Mouse (Mus musculus) adrenal gland, adult 8-10 months (tissue): ENCODE measurements at regions not wholly inside any gene's neighbourhood (a gene's known extent, or its start where the extent isn't known, plus 50 kb on each side); places are given as distances from the start of the nearest gene placed in this dataset.

Experiments used
- DNase-seq: peaks from one replicate; pipeline ENCODE4 v3.0.0; 2022

DNA sequence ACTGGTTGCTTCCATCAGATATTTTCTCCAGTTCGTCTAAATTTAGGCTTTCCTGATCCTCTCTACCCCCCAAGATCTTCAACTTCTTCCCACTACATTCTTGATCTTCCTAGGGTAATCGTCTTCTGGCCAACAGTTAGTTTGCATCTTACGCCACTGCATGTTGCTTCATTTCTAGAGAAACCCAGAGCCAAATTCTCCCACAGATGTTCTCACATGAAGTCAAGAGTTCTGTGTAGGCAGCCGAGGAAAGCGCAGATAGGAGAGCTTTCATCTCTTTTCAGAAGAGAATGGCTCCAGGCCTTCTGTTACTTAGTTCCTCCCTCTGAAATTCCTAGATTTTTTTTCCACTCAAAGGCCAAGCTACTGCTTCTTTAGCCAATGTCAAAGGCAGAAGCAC lies 179.9 kb downstream of the Fgf10 start:
- no peak for DNase-seq

DNA sequence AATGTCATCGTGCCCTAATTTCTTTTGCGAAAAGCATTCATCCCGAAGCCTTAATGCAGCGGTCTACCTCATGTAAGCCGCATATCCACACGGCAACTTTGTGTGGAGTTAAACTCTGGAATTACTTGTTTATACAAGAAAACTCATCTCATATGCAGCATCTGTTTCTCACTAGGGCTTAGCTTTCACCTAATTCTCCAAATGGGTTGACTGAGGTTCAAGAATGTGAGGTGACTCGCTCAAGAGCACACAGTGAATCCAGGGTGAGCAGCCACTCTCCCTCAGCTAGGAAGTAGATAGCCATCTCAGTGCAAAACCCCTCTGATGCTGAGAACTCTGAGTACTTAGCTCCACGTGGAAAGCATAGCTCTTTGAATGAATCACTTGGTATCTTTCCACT lies 181.1 kb downstream of the Fgf10 start:
- DNase-seq = no peak

DNA sequence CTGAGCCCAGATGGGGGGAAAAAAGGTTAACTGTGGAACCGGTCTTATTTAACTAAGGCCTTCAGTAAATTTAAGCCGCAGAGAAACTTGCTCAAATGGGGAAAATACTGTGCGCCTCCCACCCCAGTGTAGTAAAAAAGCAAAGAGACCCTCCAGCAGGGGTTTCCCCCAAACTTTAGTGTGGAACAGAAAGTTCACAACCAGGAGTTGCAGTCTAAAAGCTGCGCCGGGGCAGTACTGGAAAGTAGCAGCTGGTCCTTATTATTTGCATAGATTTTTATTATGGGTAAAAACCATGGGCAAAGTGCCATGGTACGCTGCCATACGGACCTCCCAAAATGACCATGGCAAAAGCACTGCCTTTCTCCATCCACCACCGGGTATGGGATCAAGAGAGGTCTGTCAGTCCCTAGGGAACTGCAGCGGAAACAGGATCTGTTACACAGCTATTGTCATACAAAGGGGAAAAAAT lies 216.8 kb downstream of the Fgf10 start:
- DNase-seq = no peak

DNA sequence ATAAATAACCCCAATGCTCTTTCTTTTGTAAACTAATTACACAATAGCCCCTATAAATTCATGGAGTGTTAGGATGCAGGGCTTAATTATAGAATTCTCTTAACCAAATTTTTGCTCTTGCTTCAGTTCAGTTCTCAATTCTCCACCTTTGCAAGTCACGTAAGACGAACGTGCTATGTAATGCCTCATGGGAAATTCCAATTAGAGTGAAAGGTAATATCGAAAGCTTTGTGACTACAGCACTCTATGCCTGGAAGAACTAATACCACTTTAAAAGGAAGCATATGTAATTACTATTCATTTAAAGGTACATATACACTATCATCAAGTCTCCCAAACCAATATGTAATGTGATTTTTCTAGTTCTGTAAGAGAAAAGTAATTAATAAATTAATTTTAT lies 225.5 kb downstream of the Fgf10 start:
- no peak for DNase-seq

DNA sequence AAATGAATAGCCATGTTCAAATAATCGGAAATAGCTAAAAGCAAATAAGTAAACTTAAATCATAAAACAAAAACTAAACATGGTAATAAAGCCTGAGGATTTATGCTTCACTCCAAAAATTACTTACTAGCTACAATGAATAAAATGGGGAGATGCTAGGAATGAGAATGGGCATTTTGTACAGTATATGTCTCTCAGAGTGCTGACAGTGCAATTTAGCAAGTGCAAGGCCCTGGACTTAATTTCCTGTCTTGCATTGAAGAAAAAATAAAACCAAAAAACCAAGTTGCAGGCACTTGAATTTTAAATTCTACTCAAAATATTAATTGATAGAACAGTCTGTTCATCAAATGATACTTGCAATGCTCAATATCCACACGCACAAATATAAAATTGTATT lies 232.4 kb downstream of the Fgf10 start:
- no peak for DNase-seq

DNA sequence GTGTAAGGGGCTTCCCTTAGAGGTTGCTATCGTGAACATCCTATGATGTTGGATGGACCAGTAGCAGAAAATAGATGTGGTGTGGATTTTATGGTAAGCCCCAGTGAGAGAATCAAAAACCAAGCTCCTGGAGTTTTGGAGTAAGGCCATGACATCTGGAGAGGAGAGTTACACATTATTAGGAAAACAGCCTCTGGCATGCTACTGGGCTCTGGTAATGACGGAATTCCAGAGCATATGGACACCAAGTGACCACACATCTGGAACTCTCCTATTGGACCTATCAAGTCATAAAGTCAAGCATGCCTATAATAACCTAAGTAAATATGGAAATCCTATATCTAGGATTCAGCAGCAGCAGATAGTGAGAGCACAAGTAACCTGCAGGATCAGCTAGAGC lies 240.8 kb downstream of the Fgf10 start:
- DNase-seq = no peak

DNA sequence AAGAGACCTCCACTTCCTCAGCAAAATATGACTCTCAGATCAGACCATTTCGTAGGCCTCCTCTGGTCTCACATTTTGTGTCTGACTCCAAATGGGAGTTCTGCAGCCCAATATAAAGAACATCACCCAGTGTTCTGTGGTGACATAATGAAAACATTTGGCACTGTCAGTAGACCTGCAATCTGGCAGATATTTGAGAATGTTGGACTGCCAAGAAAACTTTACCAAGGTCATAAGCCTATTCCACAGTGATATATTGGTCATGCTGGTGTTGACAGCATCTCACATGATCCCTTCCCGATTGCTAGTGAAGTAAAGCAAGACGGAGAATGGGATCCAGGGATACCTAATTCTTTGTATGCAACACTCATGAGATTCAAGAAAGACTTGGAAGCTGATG lies 271.2 kb downstream of the Fgf10 start:
- no peak for DNase-seq

DNA sequence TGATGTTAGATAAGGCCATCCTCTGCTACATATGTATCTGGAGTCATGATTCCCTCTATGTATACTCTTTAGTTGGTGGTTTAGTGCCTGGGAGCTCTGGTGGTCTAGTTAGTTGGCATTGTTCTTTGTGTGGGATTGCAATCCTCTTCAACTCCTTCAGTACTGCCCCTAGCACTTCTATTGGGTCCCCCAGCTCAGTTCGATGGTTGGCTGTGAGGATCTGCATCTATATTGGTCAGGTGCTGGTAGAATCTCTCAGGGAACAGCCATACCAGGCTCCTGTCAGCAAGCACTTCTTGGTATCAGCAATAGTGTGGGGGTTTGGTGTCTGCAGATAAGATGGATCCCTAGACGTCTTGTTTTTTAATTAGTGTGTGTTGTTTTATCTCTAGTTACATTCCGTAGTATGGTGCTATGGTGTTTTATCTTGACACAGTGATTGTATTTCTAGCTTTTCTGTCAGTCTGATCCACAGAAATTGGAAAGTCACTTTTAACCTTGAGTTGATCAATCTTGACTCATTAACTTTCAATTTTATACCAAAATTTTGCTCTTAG lies 296.6 kb downstream of the Fgf10 start:
- no peak for DNase-seq

DNA sequence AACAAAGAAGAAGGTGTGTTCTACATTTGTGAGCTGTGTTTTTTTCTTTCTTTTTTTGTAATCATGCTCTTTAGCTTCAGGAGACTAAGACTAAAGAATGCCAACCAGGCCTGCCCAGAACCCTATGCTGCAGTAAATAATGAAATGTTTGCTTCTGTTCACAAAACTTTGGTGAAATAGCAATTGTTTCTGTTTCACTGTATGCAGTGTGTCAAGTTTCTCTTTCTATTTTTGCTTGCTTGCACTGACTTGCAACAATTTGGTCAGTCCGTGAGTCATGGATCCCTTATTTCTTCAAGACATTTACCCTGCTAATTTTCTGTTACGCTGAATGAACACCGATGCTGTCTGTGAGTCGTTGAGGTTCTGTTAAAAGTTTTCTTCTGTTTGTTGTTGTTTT lies 298.1 kb downstream of the Fgf10 start:
- no peak for DNase-seq

DNA sequence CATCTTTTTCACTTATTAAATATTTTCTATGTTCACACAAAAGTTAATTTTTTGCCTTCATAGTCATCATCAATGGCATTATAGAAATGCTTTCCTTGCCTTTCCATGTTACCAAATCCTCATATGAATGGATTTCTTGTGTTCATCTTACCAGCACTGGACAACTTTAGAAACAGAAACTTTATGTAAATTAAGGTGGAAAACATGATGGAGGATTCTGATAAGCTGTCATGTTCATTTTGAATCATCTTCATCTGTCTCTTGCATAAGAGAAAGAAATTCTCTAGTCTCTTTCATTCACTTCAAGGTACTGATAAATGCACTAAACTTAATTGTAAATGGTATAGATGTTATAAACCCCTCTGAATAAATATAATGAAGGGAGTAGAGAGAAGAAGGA lies 305.4 kb downstream of the Fgf10 start:
- no peak for DNase-seq

DNA sequence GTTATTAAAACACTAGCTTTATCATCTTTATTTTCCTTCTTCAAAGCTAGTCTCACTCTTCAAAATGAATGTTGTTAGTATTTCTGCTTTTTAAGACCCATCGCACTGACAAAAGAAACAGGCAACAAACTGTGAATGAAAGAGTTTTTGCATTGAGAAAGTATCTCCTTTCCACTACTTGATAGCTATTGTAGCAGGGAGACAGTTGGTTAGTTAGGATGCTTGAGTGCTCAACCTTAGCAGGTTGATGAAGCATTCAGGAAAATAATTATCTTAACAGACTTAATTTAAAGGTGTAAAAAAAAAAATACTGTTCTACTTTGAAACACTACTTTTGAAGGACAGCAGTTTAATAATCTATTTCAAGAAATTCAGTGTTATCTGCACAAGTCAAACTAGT lies 305.9 kb downstream of the Fgf10 start:
- DNase-seq = no peak

DNA sequence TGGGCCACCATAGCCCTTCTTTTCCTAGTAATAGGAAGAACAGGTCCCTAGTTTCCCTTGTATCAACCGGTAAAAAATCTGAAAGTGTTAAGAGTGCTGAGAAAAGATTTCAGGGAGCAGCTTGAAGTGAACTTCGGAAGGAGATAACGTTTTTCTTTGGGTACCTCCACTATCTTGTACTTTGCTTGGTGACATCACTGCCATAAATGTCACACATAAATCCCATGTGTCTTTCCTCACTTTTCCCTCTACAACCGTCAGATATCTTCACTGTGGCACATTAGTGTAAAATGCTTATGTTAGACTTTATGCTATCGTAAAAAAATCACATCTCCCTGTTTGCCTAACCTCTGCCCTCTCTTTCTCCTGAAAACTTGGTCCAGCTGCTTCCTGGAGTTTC lies 309.9 kb downstream of the Fgf10 start:
- DNase-seq = no peak

DNA sequence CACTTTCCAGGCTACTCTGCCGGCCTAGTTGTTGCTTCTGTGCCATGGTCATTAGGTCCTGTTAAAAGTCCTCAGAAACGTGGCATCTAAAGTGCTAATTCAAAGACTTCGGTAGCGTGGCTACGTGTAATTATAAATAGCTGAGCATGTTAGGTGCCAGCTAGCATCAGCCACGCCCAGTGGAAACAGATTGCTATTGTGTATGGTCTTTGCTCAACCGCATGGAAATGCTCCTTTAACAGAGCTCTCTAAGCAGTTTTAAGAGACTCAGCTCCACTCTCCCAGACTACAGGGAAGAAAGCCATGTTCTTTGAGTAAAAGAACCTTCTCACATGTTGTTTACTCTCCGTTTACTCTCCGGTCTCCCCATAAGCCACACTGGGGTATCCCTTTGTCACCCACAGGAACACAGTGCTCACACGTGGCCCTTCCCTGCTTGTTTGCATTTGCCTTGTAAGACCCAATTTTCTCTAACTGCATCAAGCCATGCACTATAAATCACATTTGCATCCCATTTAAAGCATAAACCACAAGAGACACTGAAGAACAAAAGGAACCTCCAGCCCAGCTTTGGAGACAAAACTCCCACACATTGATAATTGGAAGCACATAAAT lies 311.7 kb downstream of the Fgf10 start:
- no peak for DNase-seq

DNA sequence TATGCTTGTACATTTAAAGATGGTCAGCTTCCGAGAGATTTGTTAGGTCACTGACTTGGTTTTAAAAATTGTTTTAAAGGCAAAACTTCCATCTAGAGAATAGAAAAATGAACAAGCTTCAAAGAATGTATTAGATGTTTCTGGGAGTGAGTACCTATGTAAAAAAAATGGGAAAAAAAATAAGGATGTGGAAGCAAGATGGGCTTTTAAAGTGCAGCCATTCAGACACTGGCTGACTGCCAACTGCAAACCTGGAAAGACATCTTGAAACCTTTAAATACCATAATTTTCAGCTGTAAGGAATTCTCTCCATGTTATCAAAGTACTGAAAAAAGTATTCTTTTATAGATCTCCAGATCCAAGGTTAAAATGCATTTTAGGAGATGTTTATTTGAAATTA lies 315.7 kb downstream of the Fgf10 start:
- DNase-seq = no peak

DNA sequence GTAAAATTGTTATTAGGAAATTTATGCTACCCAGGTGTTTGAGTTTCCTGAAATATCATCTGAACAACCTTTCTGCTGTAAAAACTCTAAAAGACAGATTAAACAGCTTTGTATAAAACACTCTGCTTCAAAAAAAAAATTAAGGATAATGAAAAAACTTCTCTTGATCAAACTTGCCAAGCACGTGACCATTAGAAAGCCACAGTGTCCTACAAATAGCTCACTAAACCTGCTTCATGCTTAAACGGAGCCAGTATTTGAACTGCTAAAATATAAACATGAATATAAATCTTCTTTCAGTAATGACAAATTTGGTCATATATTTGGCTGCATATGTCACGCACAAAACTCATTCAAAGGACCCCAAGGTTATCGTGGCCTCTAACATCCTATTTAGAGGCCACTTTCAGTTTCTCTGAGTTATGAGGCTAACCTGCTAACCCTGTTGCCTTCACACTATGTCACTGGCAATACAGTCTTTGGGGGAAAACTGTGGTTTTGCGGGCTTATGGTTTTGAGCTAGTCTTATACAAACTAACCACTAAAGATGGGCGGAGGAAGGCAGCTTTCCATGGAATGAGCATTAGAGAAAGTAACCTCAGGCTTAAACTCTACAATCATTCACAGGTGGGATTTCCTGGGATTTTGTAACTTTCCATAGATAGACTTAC lies 355.8 kb downstream of the Fgf10 start:
- no peak for DNase-seq

DNA sequence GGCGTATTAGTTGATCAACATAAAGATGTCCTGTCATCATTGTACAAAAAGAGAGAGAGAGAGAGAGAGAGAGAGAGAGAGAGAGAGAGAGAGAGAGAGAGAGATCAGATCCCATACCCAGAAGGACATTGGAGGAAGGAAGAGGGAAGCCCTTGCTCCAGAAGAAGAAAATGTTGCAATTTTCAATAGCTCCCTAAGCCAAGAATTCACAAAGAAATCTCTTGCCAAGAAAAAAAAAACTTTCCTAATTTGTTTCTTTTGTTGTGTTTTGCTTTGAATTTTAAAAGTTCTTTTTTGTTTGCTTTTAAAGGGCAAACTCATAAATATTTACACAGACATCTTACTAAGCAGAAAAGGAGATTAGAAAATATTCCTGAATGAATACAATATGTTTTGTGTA lies 370.0 kb downstream of the Fgf10 start:
- DNase-seq = no peak

DNA sequence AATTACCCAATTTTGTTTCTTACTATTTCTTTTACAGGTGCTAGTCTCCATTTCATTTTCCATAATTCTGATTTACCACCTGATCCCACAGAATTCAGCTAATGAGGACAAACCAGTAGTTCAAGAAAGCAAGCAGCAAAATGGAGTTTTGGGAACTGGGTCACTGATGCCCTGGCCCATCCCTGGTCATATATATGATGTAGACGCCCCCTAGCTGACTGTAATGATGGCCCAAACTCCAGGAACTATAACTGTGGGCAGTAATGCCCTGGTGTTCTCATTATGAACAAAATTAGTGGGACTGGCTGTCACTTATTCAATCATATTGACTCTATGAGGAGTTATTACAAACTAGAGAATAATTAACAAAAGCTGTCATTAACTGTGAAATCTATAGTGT lies 375.5 kb downstream of the Fgf10 start:
- no peak for DNase-seq

DNA sequence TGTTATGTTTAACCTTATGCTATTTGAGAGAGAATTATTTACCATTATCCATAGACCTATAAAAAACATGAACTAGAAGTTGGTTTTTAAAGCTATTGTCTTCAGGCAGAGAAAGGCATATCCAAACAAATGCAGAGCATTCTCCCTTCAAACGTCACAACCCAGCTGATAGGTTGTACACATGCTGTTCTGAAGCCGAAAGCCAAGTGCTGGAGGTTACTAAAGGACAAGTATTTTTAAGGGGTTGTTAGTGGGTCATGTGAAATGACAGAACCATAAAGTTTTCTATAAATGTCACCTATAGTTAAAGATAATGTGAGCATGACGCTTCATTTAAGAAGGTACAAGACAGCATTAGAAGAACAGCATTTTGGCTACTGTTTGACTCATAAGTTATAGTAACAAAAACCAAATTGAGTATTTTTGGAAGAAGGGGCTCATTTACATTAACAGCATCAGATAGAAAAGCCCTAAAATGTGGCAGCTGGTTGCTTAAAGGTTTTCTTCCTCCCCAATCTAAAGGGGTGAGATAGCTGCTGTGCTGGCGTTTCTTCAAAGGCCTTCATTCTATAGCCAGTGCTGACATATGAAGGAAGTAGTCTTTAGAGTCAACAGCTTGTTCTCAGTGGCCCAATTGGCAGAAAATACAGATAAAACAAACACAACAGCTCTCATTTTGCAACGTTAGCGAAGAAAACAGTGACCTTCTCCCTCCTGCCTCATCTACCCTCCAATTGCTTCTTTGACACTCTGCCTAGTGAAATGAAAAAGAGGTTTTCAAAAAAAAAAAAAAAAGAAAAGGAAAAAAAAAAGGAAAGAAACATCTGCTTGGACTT lies 359.4 kb upstream of the Paip1 start:
- DNase-seq = no peak

DNA sequence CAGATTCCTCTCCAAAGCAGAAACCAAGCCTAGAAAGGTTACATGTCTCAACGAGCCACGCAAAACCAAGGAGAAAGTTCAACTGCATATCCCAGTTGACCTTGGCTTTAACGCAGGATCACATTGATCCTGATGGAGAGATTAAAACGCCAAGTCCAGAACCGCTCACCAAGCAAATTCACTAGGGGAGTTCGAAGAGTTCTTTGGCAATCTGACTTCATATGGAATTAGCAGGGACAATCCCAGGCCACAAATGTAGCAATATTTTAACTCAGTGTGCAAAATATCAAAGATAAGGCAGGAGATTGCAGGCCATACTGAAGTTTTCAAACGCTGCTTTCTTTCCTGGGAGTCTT lies 358.8 kb upstream of the Paip1 start:
- no peak for DNase-seq

DNA sequence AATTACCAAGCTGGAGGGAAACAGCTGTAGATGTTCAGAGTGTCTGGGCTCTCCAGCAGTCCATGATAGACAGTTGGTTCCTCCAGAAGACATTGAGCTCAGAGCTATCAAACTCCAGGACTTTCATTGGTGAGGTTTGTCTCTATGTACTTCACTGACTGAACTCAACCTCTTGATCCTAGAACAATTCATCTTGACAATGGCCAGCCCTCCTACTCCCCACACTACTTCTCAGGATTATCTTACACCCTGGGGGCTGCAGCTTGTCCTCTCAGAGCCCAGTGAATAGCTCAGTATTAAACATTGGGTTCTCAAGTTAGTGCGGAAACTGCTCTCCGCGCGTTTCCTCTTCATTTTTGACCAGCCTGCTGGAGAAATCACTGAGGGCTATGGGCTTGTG lies 349.2 kb upstream of the Paip1 start:
- DNase-seq = no peak

DNA sequence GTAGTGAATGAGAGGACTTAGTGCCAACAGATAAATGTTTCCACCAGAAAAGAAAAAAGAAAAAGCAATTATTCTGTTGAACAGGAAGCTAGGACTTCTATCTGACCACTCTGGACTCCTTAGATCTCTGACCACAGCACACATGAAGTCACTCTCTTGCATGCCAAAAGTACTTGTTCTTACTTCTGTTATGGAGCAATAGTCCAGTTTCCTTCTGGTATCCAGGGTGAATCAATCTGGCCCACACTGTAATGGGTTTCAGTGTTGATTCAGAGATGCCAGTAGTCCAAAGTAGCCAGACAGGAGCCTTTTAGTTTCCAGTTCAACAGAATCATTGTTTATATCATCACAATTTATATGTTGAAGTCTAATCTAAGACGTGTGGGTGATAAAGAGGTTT lies 346.7 kb upstream of the Paip1 start:
- no peak for DNase-seq

DNA sequence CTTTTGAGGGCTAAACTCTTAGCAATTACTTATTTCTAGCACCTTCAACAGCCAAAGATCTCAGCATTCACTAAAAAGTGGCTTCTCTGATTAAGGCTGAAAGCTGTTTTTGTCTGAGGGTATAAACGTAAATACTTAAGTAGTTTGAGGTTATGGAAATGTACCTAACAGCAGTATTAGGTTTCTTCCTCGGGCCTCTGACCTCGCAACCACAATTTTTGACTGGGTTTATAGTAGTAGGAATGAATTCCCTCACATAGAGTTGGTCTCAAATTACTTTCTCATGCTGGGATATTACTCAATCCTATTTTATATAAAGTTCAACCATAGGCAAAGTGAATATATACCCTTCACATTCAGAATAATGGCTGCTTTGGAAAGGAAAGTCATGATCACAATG lies 310.5 kb upstream of the Paip1 start:
- DNase-seq = no peak

DNA sequence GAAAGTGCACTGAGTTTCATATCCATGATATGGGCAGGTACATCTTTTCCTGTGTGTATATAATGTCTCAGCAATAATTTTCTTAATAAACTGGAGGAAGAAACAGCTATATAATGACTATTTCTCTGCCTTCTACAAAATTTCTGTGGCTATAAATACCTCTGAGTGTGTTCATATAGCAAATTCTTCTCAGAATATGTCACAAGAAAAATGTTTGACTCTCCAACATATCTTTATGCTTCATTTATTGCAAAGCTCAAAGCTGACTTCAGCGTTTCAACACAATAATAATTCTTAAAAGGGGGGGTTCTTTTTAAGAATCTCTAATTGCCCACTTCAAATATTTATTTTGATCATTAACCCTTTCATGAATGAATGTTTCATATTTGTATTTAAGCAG lies 310.0 kb upstream of the Paip1 start:
- no peak for DNase-seq

DNA sequence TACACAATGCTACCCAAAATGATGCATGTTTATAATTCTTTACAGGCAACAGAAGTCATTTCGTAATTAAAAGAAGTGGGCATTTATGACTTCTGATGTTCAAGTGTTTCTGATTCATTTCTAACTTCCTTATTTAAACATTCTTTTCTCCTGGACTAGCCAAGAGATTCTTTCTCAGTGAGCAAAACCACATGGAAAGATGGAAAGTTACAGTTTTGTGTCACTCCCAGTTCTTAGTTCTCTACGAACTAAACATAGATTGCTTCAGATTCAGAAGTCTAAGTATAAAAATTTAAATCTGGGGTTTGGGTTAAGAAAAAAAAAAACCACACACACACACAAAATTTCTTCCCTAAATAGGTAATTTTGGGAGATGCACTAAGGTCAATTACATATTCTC lies 288.0 kb upstream of the Paip1 start:
- DNase-seq = no peak
